Comparison of ENCODE assay signal across 8 mouse cellular contexts in genomic region chr11:96861446-96861845, GRCm38 (mm10). TPM values are rescaled to one million over a fixed set of nuclear protein-coding genes. Genes with fewer than 3 reads are reported as not detected.
DNase-seq lines count a peak whose midpoint lies in the region; ATAC-seq and TF ChIP-seq lines count a peak whose summit lies in the region.

No protein-coding gene starts in this region.

- peak overlapping the region; percentile 62 for H3K4me3 ChIP-seq in layer of hippocampus, adult 2 months
- H3K4me3 ChIP-seq in kidney, adult 2 months (ENCODE audit: insufficient read depth, low read depth, low read length) = peak overlapping the region; percentile 49
- peak overlapping the region; percentile 56 for H3K4me3 ChIP-seq in lung, embryonic 16.5 days (ENCODE audit: low read length)
- H3K4me3 ChIP-seq in stomach, embryonic 14.5 days (ENCODE audit: low read depth, low read length) = peak overlapping the region; percentile 42

- peak overlapping the region; percentile 91 for H3K4me2 ChIP-seq in lung, embryonic 16.5 days (ENCODE audit: low read depth, low read length)
- H3K4me2 ChIP-seq in stomach, embryonic 14.5 days (replicated peaks; ENCODE audit: low read depth, low read length) = peak overlapping the region; percentile 79

- H3K4me1 ChIP-seq in kidney, adult 2 months (ENCODE audit: control insufficient read depth, insufficient read depth, low read length) = peaks cover 12% of the 10 kb centered on the region; the same call in 1 of the 2 replicates
- peaks cover 13% of the 10 kb centered on the region for H3K4me1 ChIP-seq in lung, embryonic 16.5 days (replicated peaks; ENCODE audit: control insufficient read depth, insufficient read depth, low read length)
- peaks cover 4% of the 10 kb centered on the region; the same call in 1 of the 2 replicates for H3K4me1 ChIP-seq in stomach, embryonic 14.5 days (ENCODE audit: control insufficient read depth, insufficient read depth, low read length)

- H3K9me3 ChIP-seq in lung, embryonic 16.5 days (ENCODE audit: control insufficient read depth, low read length) = no peaks in the 10 kb centered on the region
- no peaks in the 10 kb centered on the region for H3K9me3 ChIP-seq in stomach, embryonic 14.5 days (ENCODE audit: control insufficient read depth, low read depth, low read length)

- WGBS in kidney, adult 2 months = 2% methylated on average over 20 of the region's 20 CpGs
- WGBS in lung, embryonic 16.5 days = 2% methylated on average over 20 of the region's 20 CpGs
- 2% methylated on average over 20 of the region's 20 CpGs for WGBS in stomach, embryonic 14.5 days

- peak overlapping the region; percentile 84 for H3K27ac ChIP-seq in layer of hippocampus, adult 2 months
- peak overlapping the region; percentile 89 for H3K27ac ChIP-seq in kidney, adult 2 months (ENCODE audit: insufficient read depth, low read depth, low read length)
- peak overlapping the region; percentile 55 for H3K27ac ChIP-seq in lung, embryonic 16.5 days (ENCODE audit: low read length)
- H3K27ac ChIP-seq in stomach, embryonic 14.5 days (ENCODE audit: low read length) = peak overlapping the region; percentile 15; the same call in 1 of the 2 replicates

- no peak for DNase-seq in layer of hippocampus, adult 2 months (ENCODE audit: low spot score in 2 of 2)
- DNase-seq in layer of hippocampus, postnatal 36 days = no peak
- DNase-seq in brain, adult 2 months (ENCODE audit: low read depth, low spot score) = peak; percentile 62
- peak; percentile 98 for DNase-seq in heart, adult 11 months
- DNase-seq in kidney, adult 2 months = peak; percentile 77
- DNase-seq in thymus, postnatal 4 days = no peak

- peak overlapping the region; percentile 63 for H3K9ac ChIP-seq in lung, embryonic 16.5 days (ENCODE audit: low read length)
- H3K9ac ChIP-seq in stomach, embryonic 14.5 days (replicated peaks; ENCODE audit: low read depth, low read length) = no peak overlapping the region

- peak; percentile 64 for ATAC-seq in lung, embryonic 16.5 days (ENCODE audit: low read depth)
- peak; percentile 2; the same call in 1 of the 2 replicates for ATAC-seq in stomach, embryonic 14.5 days (ENCODE audit: insufficient number of reproducible peaks, insufficient read depth, low FRiP score, low read depth)

- no peak for TF ChIP-seq CTCF in layer of hippocampus, adult 2 months (conservative IDR thresholded peaks at IDR 0.05)
- no peak for TF ChIP-seq CTCF in kidney, adult 2 months (conservative IDR thresholded peaks at IDR 0.05; ENCODE audit: insufficient read depth, insufficient read length, low read depth, low read length)

- TF ChIP-seq POLR2A in kidney, adult 2 months (IDR thresholded peaks at IDR 0.05; ENCODE audit: low read depth, low read length) = no peak

- no peaks in the 10 kb centered on the region for H3K36me3 ChIP-seq in kidney, adult 2 months (ENCODE audit: control insufficient read depth, insufficient read depth, low read length)
- H3K36me3 ChIP-seq in lung, embryonic 16.5 days (ENCODE audit: control insufficient read depth, insufficient read depth, low read length) = no peaks in the 10 kb centered on the region
- no peaks in the 10 kb centered on the region for H3K36me3 ChIP-seq in stomach, embryonic 14.5 days (ENCODE audit: control insufficient read depth, insufficient read depth, low read length)

- no peaks in the 10 kb centered on the region for H3K27me3 ChIP-seq in kidney, adult 2 months (replicated peaks; ENCODE audit: control insufficient read depth, insufficient read depth, low read length)
- H3K27me3 ChIP-seq in lung, embryonic 16.5 days (ENCODE audit: control insufficient read depth, insufficient read depth, low read depth, low read length) = peaks cover 4% of the 10 kb centered on the region; the same call in 1 of the 2 replicates
- H3K27me3 ChIP-seq in stomach, embryonic 14.5 days (ENCODE audit: control insufficient read depth, insufficient read depth, low read length) = no peaks in the 10 kb centered on the region

RNA-seq across cellular contexts. Expression of gene Copz2, which starts 11.8 kb away (rescaled TPM):
- 1 to 10 TPM; 5.9 to 7.0 TPM for total RNA-seq in layer of hippocampus, adult 2 months (2021)
- total RNA-seq in layer of hippocampus, postnatal 36 days (2021) = 1 to 10 TPM; 5.5 to 7.8 TPM
- 56.2 and 61.6 TPM in 2 replicates for polyA plus RNA-seq in kidney, adult 2 months (2012; rRNA removed)
- 131 and 135 TPM in 2 replicates for polyA plus RNA-seq in lung, embryonic 16.5 days (2015; fragmentation: Nextera tagmentation; extraction: Ambion mirVana)
- 136 and 141 TPM in 2 replicates for polyA plus RNA-seq in stomach, embryonic 14.5 days (2014; fragmentation: Nextera tagmentation; extraction: Ambion mirVana)

RNA-seq across cellular contexts. Expression of gene Nfe2l1, which starts 31.7 kb away (rescaled TPM):
- 100 to 1,000 TPM; 221 to 229 TPM for total RNA-seq in layer of hippocampus, adult 2 months (2021)
- 100 to 1,000 TPM; 201 to 234 TPM for total RNA-seq in layer of hippocampus, postnatal 36 days (2021)
- polyA plus RNA-seq in kidney, adult 2 months (2012; rRNA removed) = 230 and 252 TPM in 2 replicates
- polyA plus RNA-seq in lung, embryonic 16.5 days (2015; fragmentation: Nextera tagmentation; extraction: Ambion mirVana) = 68.2 and 68.8 TPM in 2 replicates
- polyA plus RNA-seq in stomach, embryonic 14.5 days (2014; fragmentation: Nextera tagmentation; extraction: Ambion mirVana) = 30.4 and 36.4 TPM in 2 replicates

RNA-seq across cellular contexts. Expression of gene Cdk5rap3, which starts 54.9 kb away (rescaled TPM):
- total RNA-seq in layer of hippocampus, adult 2 months (2021) = 10 to 100 TPM; 34.5 to 41.6 TPM
- 10 to 100 TPM; 32.8 to 34.0 TPM for total RNA-seq in layer of hippocampus, postnatal 36 days (2021)
- 35.6 and 37.2 TPM in 2 replicates for polyA plus RNA-seq in kidney, adult 2 months (2012; rRNA removed)
- 67.5 and 70.6 TPM in 2 replicates for polyA plus RNA-seq in lung, embryonic 16.5 days (2015; fragmentation: Nextera tagmentation; extraction: Ambion mirVana)
- 65.2 and 68.7 TPM in 2 replicates for polyA plus RNA-seq in stomach, embryonic 14.5 days (2014; fragmentation: Nextera tagmentation; extraction: Ambion mirVana)

Comparison
In these comparisons a context has a peak if more than half of its experiments do, and no peak if none do; other contexts are left out.
1. DNase-seq: peak in brain, adult 2 months (single experiment), heart, adult 11 months (single experiment) and kidney, adult 2 months (single experiment); none in layer of hippocampus, adult 2 months (0 of 2), layer of hippocampus, postnatal 36 days (0 of 2) and thymus, postnatal 4 days (single experiment).
2. H3K27ac ChIP-seq: peak in every context shown above with its lines; median percentile 89 in kidney, adult 2 months; 84 in layer of hippocampus, adult 2 months; 55 in lung, embryonic 16.5 days; 15 in stomach, embryonic 14.5 days.
3. Peak in every context shown above with its lines, with median percentiles within 50 percentile points of each other: H3K4me3 ChIP-seq.